Comparison of ENCODE assay signal across 8 mouse cellular contexts in the genomic region with DNA sequence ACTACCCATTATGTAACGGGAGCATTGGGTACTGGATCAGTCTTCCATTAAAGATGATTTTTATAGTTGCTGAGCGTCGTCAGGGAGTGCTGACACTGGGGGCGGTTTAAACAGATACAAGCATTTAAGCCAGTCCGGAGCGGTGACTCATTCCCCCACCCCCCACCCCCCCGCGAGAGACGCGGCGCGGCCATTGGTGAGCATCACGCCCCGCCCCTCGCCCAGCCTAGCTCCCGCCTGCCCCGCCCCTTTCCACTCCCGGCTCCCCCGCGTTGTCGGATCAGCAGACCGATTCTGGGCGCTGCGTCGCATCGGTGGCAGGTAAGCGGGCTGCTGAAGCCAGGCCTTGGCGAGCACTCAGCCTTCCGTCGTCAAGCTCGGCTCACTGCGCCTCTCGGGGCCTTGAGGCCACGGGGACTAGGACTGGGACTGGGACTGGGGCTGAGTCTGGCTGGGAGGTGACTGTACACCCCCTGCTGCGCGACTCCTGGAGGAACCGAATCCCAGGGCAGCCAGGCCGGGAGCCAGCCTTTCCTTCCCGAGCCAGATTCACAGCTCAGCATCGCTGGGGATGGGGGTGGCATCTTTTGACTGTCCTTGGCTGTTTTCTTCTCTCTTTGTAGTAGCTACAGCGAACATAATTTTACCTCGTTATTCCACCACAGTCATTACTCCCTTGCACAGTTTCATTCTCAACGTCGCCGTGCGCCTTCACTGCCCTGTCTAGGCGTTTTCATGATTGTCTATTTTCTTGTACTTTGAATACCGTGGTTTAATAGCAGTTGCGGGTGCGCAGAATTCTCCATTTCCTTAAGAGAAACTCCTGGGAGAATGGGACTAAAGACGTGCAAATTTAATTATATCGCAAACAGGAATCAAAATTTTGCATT. TPM values are rescaled to one million over a fixed set of nuclear protein-coding genes. Genes with fewer than 3 reads are reported as not detected.
DNase-seq lines count a peak whose midpoint lies in the region; ATAC-seq lines count a peak whose summit lies in the region.

A gene (plus strand): TSS at position 246 of the 890 bp plus-strand sequence.
A gene (plus strand): TSS at position 275 of the 890 bp plus-strand sequence.

- peak within 1 kb of the TSS; percentile 75 for H3K4me2 ChIP-seq in forebrain, embryonic 14.5 days (ENCODE audit: low read length)
- peak within 1 kb of the TSS; percentile 60 for H3K4me2 ChIP-seq in neural tube, embryonic 15.5 days

- 0 out of 2 replicates have a peak, but pooled peaks cover 6% of the 10 kb centered on the region for H3K36me3 ChIP-seq in forebrain, embryonic 14.5 days (ENCODE audit: control insufficient read depth, insufficient read depth, low read length)
- 0 out of 2 replicates have a peak, but pooled peaks cover 3% of the 10 kb centered on the region for H3K36me3 ChIP-seq in neural tube, embryonic 15.5 days

- H3K27ac ChIP-seq in forebrain, embryonic 14.5 days (ENCODE audit: low read depth, low read length), result peak within 1 kb of the TSS; percentile 95
- peak within 1 kb of the TSS; percentile 95 for H3K27ac ChIP-seq in neural tube, embryonic 15.5 days (replicated peaks)

- intact Hi-C loops in heart, postnatal 14 days (cut with DNase I), result no loop called here

- H3K9me3 ChIP-seq in forebrain, embryonic 14.5 days (replicated peaks; ENCODE audit: control insufficient read depth, low read length), result no peaks in the 10 kb centered on the region
- H3K9me3 ChIP-seq in neural tube, embryonic 15.5 days (replicated peaks), result no peaks in the 10 kb centered on the region

- 4% methylated on average over 51 of the region's 52 CpGs for WGBS in forebrain, embryonic 14.5 days
- 2% methylated on average over 52 of the region's 52 CpGs for WGBS in neural tube, embryonic 15.5 days

- peak within 1 kb of the TSS; percentile 63 for H3K4me3 ChIP-seq in forebrain, embryonic 14.5 days (ENCODE audit: low read depth, low read length)
- peak within 1 kb of the TSS; percentile 64 for H3K4me3 ChIP-seq in neural tube, embryonic 15.5 days (replicated peaks)

- peak; percentile 95 for ATAC-seq in forebrain, embryonic 14.5 days
- peak; percentile 94 for ATAC-seq in neural tube, embryonic 15.5 days (ENCODE audit: low FRiP score)

- H3K9ac ChIP-seq in forebrain, embryonic 14.5 days (ENCODE audit: low read length), result peak within 1 kb of the TSS; percentile 91
- peak within 1 kb of the TSS; percentile 75 for H3K9ac ChIP-seq in neural tube, embryonic 15.5 days (replicated peaks)

- H3K27me3 ChIP-seq in forebrain, embryonic 14.5 days (replicated peaks; ENCODE audit: control insufficient read depth, insufficient read depth, low read length), result no peaks in the 10 kb centered on the region
- H3K27me3 ChIP-seq in neural tube, embryonic 15.5 days (replicated peaks), result no peaks in the 10 kb centered on the region

- H3K4me1 ChIP-seq in forebrain, embryonic 14.5 days (ENCODE audit: control insufficient read depth, insufficient read depth, low read length), result peaks cover 22% of the 10 kb centered on the region
- peaks cover 39% of the 10 kb centered on the region for H3K4me1 ChIP-seq in neural tube, embryonic 15.5 days

- peak; percentile 87 for DNase-seq in ES-CJ7 (ENCODE audit: low read depth, low spot score)
- peak; percentile 93 for DNase-seq in cerebellum, adult 11 months
- peak; percentile 97 for DNase-seq in forebrain, embryonic 14.5 days (ENCODE audit: low spot score)
- peak; percentile 91 to 93 for DNase-seq in heart, postnatal 14 days
- DNase-seq in layer of hippocampus, adult 11-12 months (ENCODE audit: low spot score), result peak; percentile 90
- DNase-seq in lung, adult 18-20 months, result peak; percentile 88 to 91
- peak; percentile 88 for DNase-seq in testis, postnatal 14 days (ENCODE audit: low spot score)

RNA-seq across cellular contexts. Expression of the first gene that starts in this region (rescaled TPM):
- 111 and 125 TPM in 2 replicates for polyA plus RNA-seq in forebrain, embryonic 14.5 days (2014; fragmentation: Nextera tagmentation; extraction: Ambion mirVana)
- 10 to 100 TPM; 81.6 to 88.1 TPM for total RNA-seq in heart, postnatal 14 days (2021)
- polyA plus RNA-seq in neural tube, embryonic 15.5 days (2015; fragmentation: Nextera tagmentation; extraction: Ambion mirVana), result 141 and 148 TPM in 2 replicates

RNA-seq across cellular contexts. Expression of the second gene that starts in this region (rescaled TPM):
- 0.32 TPM in 1 of 2 replicates, not detected in the other for polyA plus RNA-seq in forebrain, embryonic 14.5 days (2014; fragmentation: Nextera tagmentation; extraction: Ambion mirVana)
- 1 to 10 TPM in 1 of 2 experiments, under 1 TPM in 1; 0.71 to 2.8 TPM for total RNA-seq in heart, postnatal 14 days (2021)
- not detected in 2 replicates for polyA plus RNA-seq in neural tube, embryonic 15.5 days (2015; fragmentation: Nextera tagmentation; extraction: Ambion mirVana)

Comparison
In these comparisons a context has a peak if more than half of its experiments do, and no peak if none do; other contexts are left out.
1. Peak in every context shown above with its lines: DNase-seq, ATAC-seq, H3K4me3 ChIP-seq and H3K27ac ChIP-seq.